In the genomic region with DNA sequence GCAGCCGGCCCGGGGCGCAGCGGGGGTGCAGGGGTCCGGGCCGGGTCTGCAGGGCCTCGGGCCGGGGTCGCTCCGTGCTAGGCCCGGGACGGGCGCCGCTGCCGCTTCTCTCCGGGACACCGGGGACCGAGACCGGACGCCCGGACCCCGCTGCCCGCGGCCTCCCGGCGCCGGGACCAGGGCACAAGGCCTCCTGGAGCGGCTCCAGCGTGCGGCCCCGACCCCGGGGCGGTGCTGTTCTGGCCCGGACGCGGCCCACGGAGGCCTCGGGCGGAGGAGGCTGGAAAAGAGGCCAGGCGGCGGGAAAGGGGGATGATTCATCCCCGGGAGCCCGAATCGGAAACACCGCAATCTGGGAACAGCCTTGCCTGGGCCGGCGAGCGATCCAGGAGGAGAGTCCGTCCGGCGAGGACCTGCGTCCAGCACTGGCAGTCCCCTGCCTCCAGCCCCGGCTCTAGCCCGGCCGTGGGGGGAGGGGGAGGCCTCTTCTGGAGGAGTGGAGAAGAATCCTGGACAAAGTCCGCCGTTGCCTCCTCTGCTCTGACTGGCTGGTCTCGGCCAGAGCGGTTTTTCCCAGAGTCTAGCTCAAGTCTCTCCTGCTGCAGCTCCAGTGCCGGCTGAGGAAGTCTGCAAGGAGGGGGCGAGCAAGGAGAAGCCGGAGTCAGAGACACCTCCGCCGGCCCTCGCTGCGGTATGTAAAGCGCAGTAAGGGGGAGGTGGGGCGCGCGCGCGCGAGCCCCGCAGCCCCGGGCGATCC, we compare ENCODE assay signal across 8 mouse cellular contexts. TPM values are rescaled to one million over a fixed set of nuclear protein-coding genes. Genes with fewer than 3 reads are reported as not detected.
DNase-seq lines count a peak whose midpoint lies in the region; ATAC-seq and TF ChIP-seq lines count a peak whose summit lies in the region.

No protein-coding gene starts in this region.

- 2% methylated on average over 67 of the region's 76 CpGs for WGBS in heart, adult 2 months
- WGBS in kidney, adult 2 months = 19% methylated on average over 75 of the region's 76 CpGs
- WGBS in lung, embryonic 15.5 days = under 1% methylated on average over 55 of the region's 76 CpGs
- 2% methylated on average over 76 of the region's 76 CpGs for WGBS in small intestine, adult 2 months

- no peaks in the 10 kb centered on the region for H3K36me3 ChIP-seq in heart, adult 2 months (ENCODE audit: control insufficient read depth, insufficient read depth, low read length)
- peaks cover 2% of the 10 kb centered on the region; the same call in 1 of the 2 replicates for H3K36me3 ChIP-seq in kidney, adult 2 months (ENCODE audit: control insufficient read depth, insufficient read depth, low read length)
- peaks cover 8% of the 10 kb centered on the region for H3K36me3 ChIP-seq in lung, embryonic 15.5 days
- H3K36me3 ChIP-seq in small intestine, adult 2 months (ENCODE audit: control insufficient read depth, insufficient read depth, low read length) = peaks cover 11% of the 10 kb centered on the region

- H3K4me3 ChIP-seq in cortical plate, adult 2 months (ENCODE audit: insufficient read depth, low read length) = peak overlapping the region; percentile 43
- H3K4me3 ChIP-seq in heart, adult 2 months = peak overlapping the region; percentile 75
- peak overlapping the region; percentile 64 for H3K4me3 ChIP-seq in kidney, adult 2 months (ENCODE audit: insufficient read depth, low read depth, low read length)
- peak overlapping the region; percentile 65 for H3K4me3 ChIP-seq in lung, embryonic 15.5 days
- peak overlapping the region; percentile 69 for H3K4me3 ChIP-seq in small intestine, adult 2 months (ENCODE audit: low read depth, low read length)

- peak overlapping the region; percentile 78 for H3K9ac ChIP-seq in heart, adult 2 months (ENCODE audit: low read depth, low read length)
- H3K9ac ChIP-seq in lung, embryonic 15.5 days = peak overlapping the region; percentile 64

- no peaks in the 10 kb centered on the region for H3K9me3 ChIP-seq in lung, embryonic 15.5 days

- no peak for TF ChIP-seq EP300 in heart, adult 2 months (IDR thresholded peaks at IDR 0.05; ENCODE audit: insufficient read depth, low read depth, low read length)

- no peak for TF ChIP-seq CTCF in cortical plate, adult 2 months (IDR thresholded peaks at IDR 0.05; ENCODE audit: extremely low read depth, insufficient read depth, low read length)
- TF ChIP-seq CTCF in heart, adult 2 months (IDR thresholded peaks at IDR 0.05) = no peak
- TF ChIP-seq CTCF in kidney, adult 2 months (conservative IDR thresholded peaks at IDR 0.05; ENCODE audit: insufficient read depth, insufficient read length, low read depth, low read length) = no peak
- no peak for TF ChIP-seq CTCF in small intestine, adult 2 months (IDR thresholded peaks at IDR 0.05; ENCODE audit: extremely low read depth, insufficient read length, insufficient replicate concordance, low read depth, low read length)

- peak overlapping the region; percentile 82 for H3K27ac ChIP-seq in cortical plate, adult 2 months (ENCODE audit: insufficient read depth, low read length)
- peak overlapping the region; percentile 79 for H3K27ac ChIP-seq in heart, adult 2 months
- H3K27ac ChIP-seq in kidney, adult 2 months (ENCODE audit: insufficient read depth, low read depth, low read length) = peak overlapping the region; percentile 69
- peak overlapping the region; percentile 78 for H3K27ac ChIP-seq in lung, embryonic 15.5 days
- H3K27ac ChIP-seq in small intestine, adult 2 months (ENCODE audit: insufficient read depth, low read depth, low read length) = peak overlapping the region; percentile 55

- DNase-seq in left cerebral cortex, adult 18-20 months (ENCODE audit: low spot score in 2 of 2) = peak; percentile 65 to 66
- DNase-seq in left cerebral cortex, adult 11 months (ENCODE audit: low spot score) = no peak
- DNase-seq in heart, adult 2 months = peak; percentile 76 to 86
- DNase-seq in kidney, adult 2 months = peak; percentile 83
- no peak for DNase-seq in layer of hippocampus, adult 8-10 months (ENCODE audit: low spot score in 2 of 2)

- no peaks in the 10 kb centered on the region for H3K27me3 ChIP-seq in heart, adult 2 months (ENCODE audit: control insufficient read depth, insufficient read depth, low read length)
- no peaks in the 10 kb centered on the region for H3K27me3 ChIP-seq in kidney, adult 2 months (replicated peaks; ENCODE audit: control insufficient read depth, insufficient read depth, low read length)
- H3K27me3 ChIP-seq in lung, embryonic 15.5 days = peaks cover 77% of the 10 kb centered on the region
- peaks cover 32% of the 10 kb centered on the region for H3K27me3 ChIP-seq in small intestine, adult 2 months (ENCODE audit: control insufficient read depth, insufficient read depth, low read length)

- peak; percentile 32; the same call in 1 of the 2 replicates for ATAC-seq in lung, embryonic 15.5 days (ENCODE audit: borderline replicate concordance, extremely low read depth, low FRiP score, low TSS enrichment)

- no peaks in the 10 kb centered on the region for H3K4me1 ChIP-seq in cortical plate, adult 2 months (ENCODE audit: control insufficient read depth, insufficient read depth, low read length)
- peaks cover 12% of the 10 kb centered on the region for H3K4me1 ChIP-seq in heart, adult 2 months (ENCODE audit: control insufficient read depth, insufficient read depth, low read length)
- H3K4me1 ChIP-seq in kidney, adult 2 months (ENCODE audit: control insufficient read depth, insufficient read depth, low read length) = peaks cover 14% of the 10 kb centered on the region
- peaks cover 47% of the 10 kb centered on the region for H3K4me1 ChIP-seq in lung, embryonic 15.5 days
- peaks cover 13% of the 10 kb centered on the region for H3K4me1 ChIP-seq in small intestine, adult 2 months (ENCODE audit: control insufficient read depth, insufficient read depth, insufficient read length, low read length)

- H3K4me2 ChIP-seq in lung, embryonic 15.5 days = peak overlapping the region; percentile 89

- no peaks in the 10 kb centered on the region for H3K79me2 ChIP-seq in heart, adult 2 months (replicated peaks; ENCODE audit: control insufficient read depth, insufficient read depth, low read length)

- intact Hi-C loops in heart, adult 2 months (cut with DNase I) = no loop called here

- TF ChIP-seq POLR2A in cortical plate, adult 2 months (IDR thresholded peaks at IDR 0.05; ENCODE audit: extremely low read depth, insufficient read depth, low read length) = no peak
- no peak for TF ChIP-seq POLR2A in heart, adult 2 months (IDR thresholded peaks at IDR 0.05; ENCODE audit: insufficient read depth, low read depth, low read length)
- no peak for TF ChIP-seq POLR2A in kidney, adult 2 months (IDR thresholded peaks at IDR 0.05; ENCODE audit: low read depth, low read length)
- TF ChIP-seq POLR2A in small intestine, adult 2 months (IDR thresholded peaks at IDR 0.05; ENCODE audit: low read depth, low read length) = peak; percentile 27; the same call in 1 of the 2 replicates

RNA-seq across cellular contexts. Expression of a gene that starts 0.8 kb away (rescaled TPM):
- 10 to 100 TPM in 1 of 2 experiments, 1 to 10 TPM in 1; 8.4 to 13.5 TPM for total RNA-seq in left cerebral cortex, adult 18-20 months (2021)
- polyA plus RNA-seq in cortical plate, adult 2 months (2012; rRNA removed) = 6.2 and 9.0 TPM in 2 replicates
- total RNA-seq in heart, adult 2 months (2021) = 1 to 10 TPM; 7.3 to 7.4 TPM
- polyA plus RNA-seq in heart, adult 2 months (2012; rRNA removed) = 6.9 and 10.4 TPM in 2 replicates
- polyA plus RNA-seq in kidney, adult 2 months (2012; rRNA removed) = 11.3 and 17.0 TPM in 2 replicates
- 1.1 and 1.2 TPM in 2 replicates for polyA plus RNA-seq in lung, embryonic 15.5 days (2015; fragmentation: Nextera tagmentation; extraction: Ambion mirVana)
- polyA plus RNA-seq in small intestine, adult 2 months (2012; rRNA removed) = 9.1 and 10.4 TPM in 2 replicates
- total RNA-seq in layer of hippocampus, adult 8-10 months (2022) = 1 to 10 TPM; 2.1 to 3.8 (median 3.2) TPM

RNA-seq across cellular contexts. Expression of a gene that starts 47.4 kb away (rescaled TPM):
- total RNA-seq in left cerebral cortex, adult 18-20 months (2021) = 10 to 100 TPM; 67.1 to 68.0 TPM
- 67.9 and 71.5 TPM in 2 replicates for polyA plus RNA-seq in cortical plate, adult 2 months (2012; rRNA removed)
- 10 to 100 TPM; 31.9 to 34.9 TPM for total RNA-seq in heart, adult 2 months (2021)
- 20.4 and 22.4 TPM in 2 replicates for polyA plus RNA-seq in heart, adult 2 months (2012; rRNA removed)
- polyA plus RNA-seq in kidney, adult 2 months (2012; rRNA removed) = 32.5 and 35.1 TPM in 2 replicates
- polyA plus RNA-seq in lung, embryonic 15.5 days (2015; fragmentation: Nextera tagmentation; extraction: Ambion mirVana) = 117 and 119 TPM in 2 replicates
- 16.3 and 31.5 TPM in 2 replicates for polyA plus RNA-seq in small intestine, adult 2 months (2012; rRNA removed)
- total RNA-seq in layer of hippocampus, adult 8-10 months (2022) = 10 to 100 TPM; 62.6 to 72.1 (median 65.8) TPM

Comparison
In these comparisons a context has a peak if more than half of its experiments do, and no peak if none do; other contexts are left out.
1. DNase-seq: peak in left cerebral cortex, adult 18-20 months (2 of 2), heart, adult 2 months (2 of 2) and kidney, adult 2 months (single experiment); none in left cerebral cortex, adult 11 months (single experiment) and layer of hippocampus, adult 8-10 months (0 of 2).
2. Peak in every context shown above with its lines, with median percentiles within 50 percentile points of each other: H3K27ac ChIP-seq and H3K4me3 ChIP-seq.